Mouse (Mus musculus) ES-E14 (cell line): ENCODE data around the gene Tbc1d20. TPM values are rescaled to one million over a fixed set of nuclear protein-coding genes. Genes with fewer than 3 reads are reported as not detected.

Source experiments
- DNase-seq: peaks from one replicate; pipeline ENCODE4 v3.0.0-alpha.2; 2013; ENCODE audit warnings: low read depth, low spot score
- H3K27ac ChIP-seq: 2 replicates; pipeline ENCODE4 v1.5.1; 2012; ENCODE audit warnings: low read depth, mild to moderate bottlenecking, low read length, moderate library complexity, mixed read lengths; ENCODE audit not compliant: poor library complexity, insufficient read depth, severe bottlenecking
- H3K36me3 ChIP-seq: 2 replicates; pipeline ENCODE4 v1.6.1; 2012; ENCODE audit warnings: mild to moderate bottlenecking, low read length, moderate library complexity, mixed read lengths; ENCODE audit not compliant: control insufficient read depth, poor library complexity, insufficient read depth, severe bottlenecking
- H3K4me1 ChIP-seq, 2 experiments: fragments of 150-350 bp in 1 of 2; sonication (generic) in 1 of 2; 2 replicates each; pipeline ENCODE4 v1.6.1; 2012; ENCODE audit warnings: low read length in 2 of 2, mild to moderate bottlenecking in 1 of 2, mixed read lengths in 1 of 2; ENCODE audit not compliant: control insufficient read depth in 2 of 2, insufficient read depth in 2 of 2, poor library complexity in 1 of 2
- H3K4me3 ChIP-seq, 2 experiments: fragments of 150-350 bp in 1 of 2; sonication (generic) in 1 of 2; 2 replicates each; pipeline ENCODE4 v1.5.1; 2012; ENCODE audit warnings: low read length in 2 of 2, low read depth in 1 of 2, mild to moderate bottlenecking in 1 of 2, mixed read lengths in 1 of 2; ENCODE audit not compliant: insufficient read depth in 1 of 2, poor library complexity in 1 of 2, severe bottlenecking in 1 of 2
- H3K9ac ChIP-seq: 2 replicates; pipeline ENCODE4 v1.6.1; 2012; ENCODE audit warnings: low read depth, mild to moderate bottlenecking, low read length, mixed read lengths; ENCODE audit not compliant: poor library complexity, insufficient read depth, severe bottlenecking
- H3K9me3 ChIP-seq: fragments of 150-350 bp; sonication (generic); 2 replicates; pipeline ENCODE4 v1.6.1; 2012; ENCODE audit warnings: low read depth, mild to moderate bottlenecking, low read length; ENCODE audit not compliant: control insufficient read depth, insufficient read depth
- CHD2 ChIP-seq: IDR thresholded peaks from 2 replicates; pipeline ENCODE4 v1.6.1; 2014; ENCODE audit warnings: mild to moderate bottlenecking, low read depth, low read length, inconsistent platforms
- HCFC1 ChIP-seq: IDR thresholded peaks from 2 replicates; pipeline ENCODE4 v1.6.1; 2012; ENCODE audit warnings: low read length, inconsistent platforms, borderline replicate concordance; ENCODE audit not compliant: insufficient read depth
- MAFK ChIP-seq: IDR thresholded peaks from 2 replicates; pipeline ENCODE4 v1.6.1; 2014; ENCODE audit warnings: mild to moderate bottlenecking, low read depth, low read length, inconsistent platforms; ENCODE audit not compliant: insufficient read depth
- ZC3H11A ChIP-seq: IDR thresholded peaks from 2 replicates; pipeline ENCODE4 v1.6.1; 2012; ENCODE audit warnings: low read depth, mild to moderate bottlenecking, inconsistent platforms, low read length, borderline replicate concordance
- ZNF384 ChIP-seq: IDR thresholded peaks from 2 replicates; pipeline ENCODE4 v1.6.1; 2012; ENCODE audit warnings: low read depth, low read length, inconsistent platforms
- in situ Hi-C, 2 experiments: fragments of 600-800 bp; cut with MboI; formaldehyde crosslinking; loops; one replicate each; pipeline ENCODE4 v1.15.1; 2025; ENCODE audit warnings: low sequenced_read_pairs in 2 of 2, inconsistent platforms in 1 of 2; ENCODE audit not compliant: unreplicated experiment in 2 of 2
- total RNA-seq: library from RNA; depleted of rRNA; stranded (reverse); fragments of 300-350 nt; gene quantifications from 2 replicates; pipeline ENCODE4 v1.2.3, GENCODE M21; 2012

Gene Tbc1d20
- total RNA-seq, 1 experiment, result 20.2 TPM

GRCm38 (mm10) chr2:152344909-152345308 lies 51.3 kb downstream of the Tbc1d20 start:
- peak overlapping the region; percentile 77 for H3K27ac ChIP-seq
- H3K4me3 ChIP-seq, result peak overlapping the region; percentile 4 to 83; a peak in 3 of 4 replicates
- peaks cover 7 to 17% of the 10 kb centered on the region in 2 experiments; a peak in 2 of 4 replicates for H3K4me1 ChIP-seq
- H3K9me3 ChIP-seq, result no peaks in the 10 kb centered on the region
- peak overlapping the region; percentile 49; the same call in 1 of the 2 replicates for H3K9ac ChIP-seq
- H3K36me3 ChIP-seq, result peaks cover 15% of the 10 kb centered on the region; the same call in 1 of the 2 replicates
- DNase-seq, result no peak
- in situ Hi-C loops, result no loop called here
- TF ChIP-seq ZNF384 (peak; percentile 65; the same call in 1 of the 2 replicates), HCFC1 (no peak), CHD2 (no peak)

DNA sequence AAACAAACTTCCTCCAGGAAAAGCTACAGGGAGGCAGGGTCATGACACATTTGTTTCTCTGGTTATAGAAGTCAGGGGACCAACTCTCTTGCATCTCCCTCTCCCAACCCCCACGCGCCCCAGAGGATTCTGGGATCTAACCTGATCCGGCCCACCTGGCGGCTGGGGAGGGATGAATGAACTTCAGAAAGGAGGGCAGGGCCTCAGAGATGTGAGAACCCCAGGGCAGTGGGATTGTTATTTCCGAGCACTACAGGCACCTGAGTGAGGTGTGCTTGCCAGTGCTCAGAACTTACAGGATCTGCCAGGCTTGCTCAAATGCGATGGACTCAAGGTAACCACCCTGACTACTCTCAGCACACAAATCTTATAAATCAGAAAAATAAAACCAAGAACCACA lies 51.8 kb downstream of the Tbc1d20 start:
- Histone ChIP-seq H3K27ac (peak overlapping the region; percentile 51; the same call in 1 of the 2 replicates), H3K4me1 (peaks cover 7 to 17% of the 10 kb centered on the region in 2 experiments; a peak in 3 of 4 replicates), H3K9me3 (no peaks in the 10 kb centered on the region), H3K4me3 (peak overlapping the region; percentile 8 to 36; a peak in 3 of 4 replicates), H3K36me3 (peaks cover 15% of the 10 kb centered on the region; the same call in 1 of the 2 replicates), H3K9ac (no peak overlapping the region; the same call in 1 of the 2 replicates)
- in situ Hi-C loops, result no loop called here
- no peak for DNase-seq
- TF ChIP-seq HCFC1, result no peak
- TF ChIP-seq CHD2, result no peak
- TF ChIP-seq ZC3H11A, result no peak
- TF ChIP-seq MAFK, result no peak
- no peak for TF ChIP-seq ZNF384

GRCm38 (mm10) chr2:152346776-152347465 lies 53.3 kb downstream of the Tbc1d20 start:
- Histone ChIP-seq H3K4me1 (peaks cover 15 to 16% of the 10 kb centered on the region in 2 experiments), H3K9ac (no peak overlapping the region; the same call in 1 of the 2 replicates), H3K9me3 (no peaks in the 10 kb centered on the region), H3K4me3 (no peak overlapping the region), H3K27ac (no peak overlapping the region), H3K36me3 (peaks cover 10% of the 10 kb centered on the region; the same call in 1 of the 2 replicates)
- no peak for DNase-seq
- in situ Hi-C loops, result no loop called here
- TF ChIP-seq HCFC1 (no peak), ZC3H11A (no peak), CHD2 (no peak), MAFK (no peak), ZNF384 (no peak)

DNA sequence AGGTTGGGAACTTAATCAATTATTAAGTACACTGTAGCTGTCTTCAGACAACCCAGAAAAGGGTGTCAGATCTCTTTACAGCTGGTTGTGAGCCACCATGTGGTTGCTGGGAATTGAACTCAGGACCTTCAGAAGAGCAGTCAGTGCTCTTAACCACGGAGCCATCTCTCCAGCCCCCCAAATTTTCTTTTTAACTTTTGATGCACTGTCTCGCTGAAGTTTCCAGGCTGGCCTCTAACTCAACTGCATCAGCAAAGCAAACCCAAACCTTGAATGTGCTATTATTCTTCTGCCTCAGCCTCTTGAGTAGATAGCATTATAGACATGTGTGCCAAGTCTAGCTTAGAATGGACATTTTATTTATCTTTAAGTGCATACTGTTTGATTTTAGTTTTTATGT lies 54.1 kb downstream of the Tbc1d20 start:
- H3K9me3 ChIP-seq, result no peaks in the 10 kb centered on the region
- H3K36me3 ChIP-seq, result peaks cover 3% of the 10 kb centered on the region; the same call in 1 of the 2 replicates
- no peak overlapping the region for H3K27ac ChIP-seq
- no peak overlapping the region for H3K4me3 ChIP-seq
- H3K9ac ChIP-seq, result peak overlapping the region; percentile 38; the same call in 1 of the 2 replicates
- peaks cover 15% of the 10 kb centered on the region in 2 experiments for H3K4me1 ChIP-seq
- TF ChIP-seq HCFC1 (no peak), ZNF384 (no peak), ZC3H11A (no peak), CHD2 (no peak), MAFK (no peak)
- in situ Hi-C loops, result no loop called here
- DNase-seq, result no peak
